Mouse (Mus musculus) T-helper 2 cell (primary cell): ENCODE measurements at regions not wholly inside any gene's neighbourhood (a gene's known extent, or its start where the extent isn't known, plus 50 kb on each side); places are given as distances from the start of the nearest gene placed in this dataset.

Experiments used
- in situ Hi-C: fragments of 300-600 bp; cut with MboI, MseI; formaldehyde crosslinking; loops from one replicate; pipeline ENCODE4 v1.15.1; 2025; ENCODE audit warnings: high pct_unique_total_duplicates

DNA sequence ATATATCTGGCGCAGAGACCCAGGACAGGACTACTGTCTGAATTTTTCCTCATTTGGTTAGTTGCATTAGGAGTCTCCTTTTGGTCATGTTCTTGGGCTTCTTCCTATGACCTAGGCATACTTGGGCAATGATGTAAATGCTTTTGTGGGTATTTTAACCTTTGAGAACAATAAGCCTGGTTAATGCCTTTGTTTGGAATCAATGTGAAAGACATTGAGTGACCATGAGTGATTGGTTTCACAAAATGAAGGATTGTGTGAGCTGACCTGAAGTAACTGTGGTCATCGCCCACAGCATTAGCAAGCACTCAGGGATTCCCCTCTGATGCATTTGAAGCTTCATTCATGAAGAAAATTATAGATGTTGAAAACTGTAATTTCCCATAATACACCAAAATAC lies 61.9 kb upstream of the Abcb5 start:
- in situ Hi-C loops, result no loop called here

- in situ Hi-C loops, result no loop called here
Observed at GRCm38 (mm10) chr12:119027701-119028100, 61.5 kb upstream of the Abcb5 start.

GRCm38 (mm10) chr12:119026311-119026710 lies 60.1 kb upstream of the Abcb5 start:
- in situ Hi-C loops, result no loop called here

- in situ Hi-C loops, result no loop called here
Observed at GRCm38 (mm10) chr12:119024063-119024462, 57.8 kb upstream of the Abcb5 start.
